Mouse (Mus musculus): Measurements from ENCODE around the gene March1. TPM values are rescaled to one million over a fixed set of nuclear protein-coding genes. Genes with fewer than 3 reads are reported as not detected.
"Not testable (repeated sequence)": the region's sequence is repeated elsewhere in the genome, so short reads cannot be mapped to it uniquely, and the experiment has no call there.

Gene March1
- polyA plus RNA-seq, 2 experiments, result 0.41 to 0.62 TPM

GRCm38 (mm10) chr8:66410080-66410615, 792.4 kb downstream of the March1 start:
- no peak for TF ChIP-seq POLR2A (IDR thresholded peaks at IDR 0.05; ENCODE audit: borderline replicate concordance, extremely low read depth, insufficient read depth, insufficient read length)
- Histone ChIP-seq H3K4me3 (replicated peaks; ENCODE audit: low read length) (no peak overlapping the region), H3K9me3 (ENCODE audit: control insufficient read depth, low read length) (no peaks in the 10 kb centered on the region), H3K4me2 (replicated peaks; ENCODE audit: low read depth, low read length, severe bottlenecking) (no peak overlapping the region), H3K9ac (ENCODE audit: low read depth, low read length, severe bottlenecking) (no peak overlapping the region), H3K27me3 (ENCODE audit: control insufficient read depth, insufficient read depth, low read length) (no peaks in the 10 kb centered on the region), H3K27ac (replicated peaks; ENCODE audit: low read depth, low read length) (no peak overlapping the region), H3K36me3 (ENCODE audit: control insufficient read depth, insufficient read depth, low read length) (no peaks in the 10 kb centered on the region), H3K4me1 (ENCODE audit: control insufficient read depth, insufficient read depth, low read length) (no peaks in the 10 kb centered on the region)
- WGBS, result 75% methylated on average over 9 of the region's 9 CpGs
- ATAC-seq (ENCODE audit: low FRiP score, low read depth) (no peak), DNase-seq (ENCODE audit: low spot score) (no peak)

- Histone ChIP-seq H3K27ac (replicated peaks; ENCODE audit: low read depth, low read length) (no peak overlapping the region), H3K27me3 (ENCODE audit: control insufficient read depth, insufficient read depth, low read length) (no peaks in the 10 kb centered on the region), H3K4me1 (ENCODE audit: control insufficient read depth, insufficient read depth, low read length) (no peaks in the 10 kb centered on the region), H3K9me3 (ENCODE audit: control insufficient read depth, low read length) (no peaks in the 10 kb centered on the region), H3K36me3 (ENCODE audit: control insufficient read depth, insufficient read depth, low read length) (no peaks in the 10 kb centered on the region), H3K4me2 (replicated peaks; ENCODE audit: low read depth, low read length, severe bottlenecking) (no peak overlapping the region), H3K9ac (ENCODE audit: low read depth, low read length, severe bottlenecking) (no peak overlapping the region), H3K4me3 (replicated peaks; ENCODE audit: low read length) (no peak overlapping the region)
- DNase-seq (ENCODE audit: low spot score) (no peak), ATAC-seq (ENCODE audit: low FRiP score, low read depth) (no peak)
- WGBS, result 56% methylated on average over 2 of the region's 2 CpGs
- TF ChIP-seq POLR2A (IDR thresholded peaks at IDR 0.05; ENCODE audit: borderline replicate concordance, extremely low read depth, insufficient read depth, insufficient read length), result no peak
Measured at GRCm38 (mm10) chr8:66413101-66413500, 795.4 kb downstream of the March1 start.

- H3K36me3 ChIP-seq (ENCODE audit: control insufficient read depth, insufficient read depth, low read length), result no peaks in the 10 kb centered on the region
- H3K4me2 ChIP-seq (replicated peaks; ENCODE audit: low read depth, low read length, severe bottlenecking), result no peak overlapping the region
- ATAC-seq (ENCODE audit: low FRiP score, low read depth), result no peak
Measured at GRCm38 (mm10) chr8:66415234-66415633, 797.5 kb downstream of the March1 start.

GRCm38 (mm10) chr8:66417591-66417990, 799.9 kb downstream of the March1 start:
- not testable (repeated sequence) for ATAC-seq (ENCODE audit: low FRiP score, low read depth); H3K4me3 ChIP-seq (replicated peaks; ENCODE audit: low read length); H3K27me3 ChIP-seq (ENCODE audit: control insufficient read depth, insufficient read depth, low read length); H3K36me3 ChIP-seq (ENCODE audit: control insufficient read depth, insufficient read depth, low read length); DNase-seq (ENCODE audit: low spot score); H3K4me1 ChIP-seq (ENCODE audit: control insufficient read depth, insufficient read depth, low read length); H3K4me2 ChIP-seq (replicated peaks; ENCODE audit: low read depth, low read length, severe bottlenecking); H3K27ac ChIP-seq (replicated peaks; ENCODE audit: low read depth, low read length); H3K9ac ChIP-seq (ENCODE audit: low read depth, low read length, severe bottlenecking); H3K9me3 ChIP-seq (ENCODE audit: control insufficient read depth, low read length)
- 81% methylated on average over 4 of the region's 4 CpGs for whole genome bisulfite sequencing

More at GRCm38 (mm10) chr8:66415234-66415633, 797.5 kb downstream of the March1 start:
- WGBS, result 83% methylated on average over 2 of the region's 2 CpGs
- Histone ChIP-seq H3K4me3 (replicated peaks; ENCODE audit: low read length) (no peak overlapping the region), H3K9ac (ENCODE audit: low read depth, low read length, severe bottlenecking) (no peak overlapping the region), H3K27ac (replicated peaks; ENCODE audit: low read depth, low read length) (no peak overlapping the region), H3K4me1 (ENCODE audit: control insufficient read depth, insufficient read depth, low read length) (no peaks in the 10 kb centered on the region), H3K27me3 (ENCODE audit: control insufficient read depth, insufficient read depth, low read length) (no peaks in the 10 kb centered on the region), H3K9me3 (ENCODE audit: control insufficient read depth, low read length) (no peaks in the 10 kb centered on the region)
- DNase-seq (ENCODE audit: low spot score), result no peak
- no peak for TF ChIP-seq POLR2A (IDR thresholded peaks at IDR 0.05; ENCODE audit: borderline replicate concordance, extremely low read depth, insufficient read depth, insufficient read length)

GRCm38 (mm10) chr8:66430639-66431038, 812.9 kb downstream of the March1 start:
- Histone ChIP-seq H3K4me2 (replicated peaks; ENCODE audit: low read depth, low read length, severe bottlenecking) (no peak overlapping the region), H3K4me1 (ENCODE audit: control insufficient read depth, insufficient read depth, low read length) (no peaks in the 10 kb centered on the region), H3K27me3 (ENCODE audit: control insufficient read depth, insufficient read depth, low read length) (no peaks in the 10 kb centered on the region), H3K27ac (replicated peaks; ENCODE audit: low read depth, low read length) (no peak overlapping the region), H3K9ac (ENCODE audit: low read depth, low read length, severe bottlenecking) (no peak overlapping the region), H3K4me3 (replicated peaks; ENCODE audit: low read length) (no peak overlapping the region), H3K36me3 (ENCODE audit: control insufficient read depth, insufficient read depth, low read length) (no peaks in the 10 kb centered on the region), H3K9me3 (ENCODE audit: control insufficient read depth, low read length) (no peaks in the 10 kb centered on the region)
- no peak for TF ChIP-seq POLR2A (IDR thresholded peaks at IDR 0.05; ENCODE audit: borderline replicate concordance, extremely low read depth, insufficient read depth, insufficient read length)
- no peak for DNase-seq (ENCODE audit: low spot score)
- 73% methylated on average over 2 of the region's 2 CpGs for WGBS
- no peak for ATAC-seq (ENCODE audit: low FRiP score, low read depth)

- TF ChIP-seq POLR2A (IDR thresholded peaks at IDR 0.05; ENCODE audit: borderline replicate concordance, extremely low read depth, insufficient read depth, insufficient read length), result no peak
- no peak for ATAC-seq (ENCODE audit: low FRiP score, low read depth)
- Histone ChIP-seq H3K27ac (replicated peaks; ENCODE audit: low read depth, low read length) (no peak overlapping the region), H3K4me1 (ENCODE audit: control insufficient read depth, insufficient read depth, low read length) (no peaks in the 10 kb centered on the region), H3K36me3 (ENCODE audit: control insufficient read depth, insufficient read depth, low read length) (no peaks in the 10 kb centered on the region), H3K9me3 (ENCODE audit: control insufficient read depth, low read length) (no peaks in the 10 kb centered on the region), H3K4me2 (replicated peaks; ENCODE audit: low read depth, low read length, severe bottlenecking) (no peak overlapping the region), H3K4me3 (replicated peaks; ENCODE audit: low read length) (no peak overlapping the region), H3K27me3 (ENCODE audit: control insufficient read depth, insufficient read depth, low read length) (no peaks in the 10 kb centered on the region), H3K9ac (ENCODE audit: low read depth, low read length, severe bottlenecking) (no peak overlapping the region)
- no peak for DNase-seq (ENCODE audit: low spot score)
Measured at GRCm38 (mm10) chr8:66433577-66433976, 815.9 kb downstream of the March1 start.

Measured in limb, embryonic 14.5 days (tissue).